Mouse (Mus musculus): ENCODE results near the gene Bnipl.

Gene Bnipl

GRCm38 (mm10) chr3:95280747-95281146 lies 29.8 kb upstream of the Bnipl start:
- DNase-seq (ENCODE audit: low spot score in 2 of 2): peak; percentile 39 to 43

- no peak for DNase-seq (ENCODE audit: low spot score in 2 of 2)
These were observed 26.2 kb upstream of the Bnipl start for GRCm38 (mm10) chr3:95277149-95277551.

- no peak for DNase-seq (ENCODE audit: low spot score in 2 of 2)
These were observed 25.5 kb upstream of the Bnipl start for GRCm38 (mm10) chr3:95276428-95276934.

GRCm38 (mm10) chr3:95275161-95275560 lies 24.2 kb upstream of the Bnipl start:
- DNase-seq (ENCODE audit: low spot score in 2 of 2): no peak

GRCm38 (mm10) chr3:95274453-95274852 lies 23.5 kb upstream of the Bnipl start:
- no peak for DNase-seq (ENCODE audit: low spot score in 2 of 2)

- no peak for DNase-seq (ENCODE audit: low spot score in 2 of 2)
These were observed 22.5 kb upstream of the Bnipl start for GRCm38 (mm10) chr3:95273471-95273870.

- DNase-seq (ENCODE audit: low spot score in 2 of 2): no peak
These were observed 19.9 kb upstream of the Bnipl start for GRCm38 (mm10) chr3:95270766-95271364.

- peak; percentile 10 to 15 for DNase-seq (ENCODE audit: low spot score in 2 of 2)
These were observed 18.8 kb upstream of the Bnipl start for GRCm38 (mm10) chr3:95269789-95270188.

- DNase-seq (ENCODE audit: low spot score in 2 of 2): no peak
These were observed 16.9 kb upstream of the Bnipl start for GRCm38 (mm10) chr3:95267855-95268254.

GRCm38 (mm10) chr3:95266052-95266451 lies 15.1 kb upstream of the Bnipl start:
- no peak for DNase-seq (ENCODE audit: low spot score in 2 of 2)

- no peak for DNase-seq (ENCODE audit: low spot score in 2 of 2)
These were observed 13.7 kb upstream of the Bnipl start for GRCm38 (mm10) chr3:95264724-95265123.

- DNase-seq (ENCODE audit: low spot score in 2 of 2): peak; percentile 47 to 63
These were observed 12.2 kb upstream of the Bnipl start for GRCm38 (mm10) chr3:95263089-95263739.

GRCm38 (mm10) chr3:95261975-95262374 lies 11.0 kb upstream of the Bnipl start:
- no peak for DNase-seq (ENCODE audit: low spot score in 2 of 2)

- DNase-seq (ENCODE audit: low spot score in 2 of 2): no peak
These were observed 5.9 kb upstream of the Bnipl start for GRCm38 (mm10) chr3:95256931-95257330.

- no peak for DNase-seq (ENCODE audit: low spot score in 2 of 2)
These were observed 632 bp downstream of the Bnipl start for GRCm38 (mm10) chr3:95250361-95250760.

- DNase-seq (ENCODE audit: low spot score in 2 of 2): no peak
These were observed 3.2 kb downstream of the Bnipl start for GRCm38 (mm10) chr3:95247660-95248336.

GRCm38 (mm10) chr3:95246465-95247231 lies 4.3 kb downstream of the Bnipl start:
- DNase-seq (ENCODE audit: low spot score in 2 of 2): peak; percentile 67

GRCm38 (mm10) chr3:95243086-95243485 lies 7.9 kb downstream of the Bnipl start:
- no peak for DNase-seq (ENCODE audit: low spot score in 2 of 2)

- no peak for DNase-seq (ENCODE audit: low spot score in 2 of 2)
These were observed 9.5 kb downstream of the Bnipl start, which contains the start of gene Gm128 for GRCm38 (mm10) chr3:95241498-95241897. TSS of gene Gm128 (minus strand) at chr3:95241598.

- no peak for DNase-seq (ENCODE audit: low spot score in 2 of 2)
These were observed 10.1 kb downstream of the Bnipl start for GRCm38 (mm10) chr3:95240900-95241299.

GRCm38 (mm10) chr3:95239971-95240370 lies 11.0 kb downstream of the Bnipl start:
- DNase-seq (ENCODE audit: low spot score in 2 of 2): no peak

- no peak for DNase-seq (ENCODE audit: low spot score in 2 of 2)
These were observed 12.0 kb downstream of the Bnipl start for GRCm38 (mm10) chr3:95239022-95239421.

All from right cerebral cortex, adult 2 months (tissue).